Mouse (Mus musculus) thymus, adult 2 months (tissue): ENCODE data around the gene Hoxc12. TPM values are rescaled to one million over a fixed set of nuclear protein-coding genes. Genes with fewer than 3 reads are reported as not detected.

Experiments
- DNase-seq: peaks from one replicate; pipeline ENCODE4 v3.0.0; 2021
- H3K27ac ChIP-seq: fragments of 200-500 bp; 2 replicates; pipeline ENCODE4 v1.5.1; 2012; ENCODE audit warnings: low read length, control low read depth; ENCODE audit not compliant: control insufficient read depth, insufficient read depth
- H3K27me3 ChIP-seq: fragments of 200-500 bp; 2 replicates; pipeline ENCODE4 v1.6.1; 2012; ENCODE audit warnings: mild to moderate bottlenecking, low read length, moderate library complexity, mixed read lengths; ENCODE audit not compliant: control insufficient read depth, insufficient read depth
- H3K36me3 ChIP-seq: fragments of 200-500 bp; 2 replicates; pipeline ENCODE4 v1.6.1; 2012; ENCODE audit warnings: mild to moderate bottlenecking, low read length, moderate library complexity; ENCODE audit not compliant: control insufficient read depth, insufficient read depth
- H3K4me1 ChIP-seq: fragments of 200-500 bp; replicated peaks from 2 replicates; pipeline ENCODE4 v1.6.1; 2012; ENCODE audit warnings: low read length; ENCODE audit not compliant: control insufficient read depth, insufficient read depth
- H3K4me3 ChIP-seq: fragments of 200-500 bp; 2 replicates; pipeline ENCODE4 v1.5.1; 2012; ENCODE audit warnings: mild to moderate bottlenecking, low read length, control low read depth, moderate library complexity; ENCODE audit not compliant: control insufficient read depth, insufficient read depth
- CTCF ChIP-seq: fragments of 200-500 bp; IDR thresholded peaks from 2 replicates; pipeline ENCODE4 v1.5.1; 2012; ENCODE audit warnings: mild to moderate bottlenecking, control low read depth, low read length, moderate library complexity, borderline replicate concordance; ENCODE audit not compliant: control insufficient read depth, poor library complexity, insufficient read depth; ENCODE audit errors: extremely low read depth
- POLR2A ChIP-seq: fragments of 200-500 bp; IDR thresholded peaks from 2 replicates; pipeline ENCODE4 v1.6.1; 2012; ENCODE audit warnings: mild to moderate bottlenecking, low read length, control low read depth, moderate library complexity; ENCODE audit not compliant: control insufficient read depth, poor library complexity, insufficient read depth; ENCODE audit errors: extremely low read depth
- WGBS: fragments of 180-500 bp; shearing (Covaris S2); methylation state at CpG from one replicate; pipeline ENCODE4 v1.1.7; 2018; 5-methylcytosine and 5-hydroxymethylcytosine counted together
- polyA plus RNA-seq: library from polyadenylated mRNA; depleted of rRNA; stranded (reverse); fragments of >200 nt; gene quantifications from 2 replicates; pipeline ENCODE4 v1.2.3, GENCODE M21; 2012

Gene Hoxc12
- polyA plus RNA-seq, 1 experiment: not detected

DNA sequence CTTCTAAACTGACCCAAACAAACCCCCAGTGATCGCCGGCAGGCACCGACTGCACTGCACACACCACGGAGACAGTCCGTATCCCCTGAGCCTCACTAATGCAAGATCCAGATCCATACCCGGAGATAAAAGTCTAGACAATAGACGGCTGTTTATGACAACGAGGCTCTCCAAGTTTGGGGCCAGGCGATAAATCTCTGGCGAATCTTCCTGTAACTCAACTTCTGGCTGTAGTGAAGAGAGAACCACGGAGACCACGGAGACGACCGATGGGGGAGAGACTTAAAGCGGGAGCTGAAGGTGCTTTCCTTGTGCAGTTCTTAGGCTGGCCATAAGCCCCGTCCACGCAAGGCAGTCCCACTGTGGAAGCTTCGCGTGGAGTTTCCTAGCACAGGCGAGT, 13.1 kb downstream of the Hoxc12 start:
- 5% methylated on average over 20 of the region's 20 CpGs for WGBS
- TF ChIP-seq POLR2A (no peak), CTCF (no peak)

DNA sequence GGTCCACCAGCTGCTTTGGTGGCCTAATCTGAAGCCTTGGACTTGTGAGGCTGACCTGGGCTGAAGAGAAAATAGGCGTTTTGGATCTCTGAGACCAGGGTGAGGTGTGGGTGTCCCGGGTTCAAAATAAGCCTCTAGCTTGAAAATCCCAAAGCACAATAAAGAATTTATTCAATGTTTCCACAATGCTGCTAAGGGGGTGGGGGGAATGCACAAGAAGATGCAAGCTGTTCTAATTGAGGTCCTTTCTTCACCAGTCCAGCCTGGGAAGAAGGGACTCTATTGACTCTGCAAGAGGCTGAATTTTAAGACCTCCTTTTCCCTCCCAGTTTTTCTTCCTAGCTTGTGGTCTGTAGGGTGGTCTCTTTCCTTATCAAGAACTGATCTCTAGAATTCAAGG, 14.3 kb downstream of the Hoxc12 start:
- Histone ChIP-seq H3K4me3 (no peak overlapping the region), H3K36me3 (no peaks in the 10 kb centered on the region), H3K27me3 (peaks cover 38% of the 10 kb centered on the region), H3K4me1 (no peaks in the 10 kb centered on the region), H3K27ac (no peak overlapping the region)
- no peak for TF ChIP-seq POLR2A
- 20% methylated on average over 2 of the region's 2 CpGs for WGBS
- DNase-seq: no peak

More for the DNA sequence above, 13.1 kb downstream of the Hoxc12 start:
- DNase-seq: no peak
- Histone ChIP-seq H3K36me3 (no peaks in the 10 kb centered on the region), H3K27me3 (peaks cover 36% of the 10 kb centered on the region), H3K4me3 (no peak overlapping the region), H3K4me1 (no peaks in the 10 kb centered on the region), H3K27ac (no peak overlapping the region)

DNA sequence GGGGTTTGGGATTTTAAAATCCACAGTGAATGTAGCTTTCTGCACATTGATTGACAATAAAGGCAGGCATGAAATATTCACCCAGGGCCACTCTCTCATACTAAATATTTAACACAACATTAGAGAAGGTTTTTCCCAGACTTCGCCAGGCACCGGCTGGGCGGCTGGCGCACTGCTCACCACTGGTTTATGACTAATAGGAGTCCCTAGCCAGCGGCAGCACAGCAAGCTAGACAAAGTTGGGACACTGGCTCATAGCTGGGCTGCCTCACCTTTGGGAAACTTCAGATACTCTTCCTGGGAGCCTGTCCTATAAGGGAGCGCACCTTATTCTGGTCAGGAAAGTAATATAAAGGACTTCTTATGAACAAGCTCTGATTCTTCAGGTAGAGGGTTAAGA, 17.0 kb downstream of the Hoxc12 start:
- DNase-seq: no peak
- Histone ChIP-seq H3K27me3 (peaks cover 48% of the 10 kb centered on the region), H3K36me3 (no peaks in the 10 kb centered on the region), H3K4me3 (no peak overlapping the region), H3K4me1 (no peaks in the 10 kb centered on the region), H3K27ac (no peak overlapping the region)
- TF ChIP-seq POLR2A (no peak), CTCF (no peak)
- 37% methylated on average over 6 of the region's 6 CpGs for WGBS

DNA sequence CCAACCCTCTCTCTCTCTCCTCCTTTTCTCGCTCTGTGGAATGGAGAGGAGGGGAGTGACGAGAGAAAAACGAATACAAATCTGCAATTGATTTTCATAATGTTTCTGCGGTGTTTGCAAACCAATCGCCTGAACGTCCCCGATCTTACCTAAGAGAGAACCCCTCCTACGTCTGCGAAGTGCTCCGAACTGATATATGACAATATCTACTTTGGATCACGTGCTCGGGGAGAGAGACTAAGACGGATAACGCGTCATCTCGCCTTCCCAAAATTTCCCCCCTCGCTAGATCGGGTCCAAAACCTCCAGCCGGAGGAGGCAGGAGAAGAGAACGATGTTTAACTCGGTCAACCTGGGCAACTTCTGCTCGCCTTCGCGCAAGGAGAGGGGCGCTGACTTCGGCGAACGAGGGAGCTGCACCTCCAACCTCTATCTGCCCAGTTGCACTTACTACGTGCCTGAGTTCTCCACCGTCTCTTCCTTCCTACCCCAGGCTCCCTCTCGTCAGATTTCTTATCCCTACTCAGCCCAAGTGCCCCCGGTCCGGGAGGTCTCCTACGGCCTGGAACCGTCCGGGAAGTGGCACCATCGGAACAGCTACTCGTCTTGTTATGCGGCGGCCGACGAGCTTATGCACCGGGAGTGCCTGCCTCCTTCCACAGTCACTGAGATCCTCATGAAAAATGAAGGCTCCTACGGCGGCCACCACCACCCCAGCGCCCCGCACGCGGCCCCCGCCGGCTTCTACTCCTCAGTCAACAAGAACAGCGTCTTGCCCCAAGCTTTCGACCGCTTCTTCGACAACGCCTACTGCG, 17.8 kb downstream of the Hoxc12 start, which contains the start of gene Hoxc11:
Gene Hoxc11 (plus strand): TSS at position 236 of the 815 bp plus-strand sequence.
- 7% methylated on average over 57 of the region's 57 CpGs for WGBS
- H3K27me3 ChIP-seq: peaks cover 45% of the 10 kb centered on the region

DNA sequence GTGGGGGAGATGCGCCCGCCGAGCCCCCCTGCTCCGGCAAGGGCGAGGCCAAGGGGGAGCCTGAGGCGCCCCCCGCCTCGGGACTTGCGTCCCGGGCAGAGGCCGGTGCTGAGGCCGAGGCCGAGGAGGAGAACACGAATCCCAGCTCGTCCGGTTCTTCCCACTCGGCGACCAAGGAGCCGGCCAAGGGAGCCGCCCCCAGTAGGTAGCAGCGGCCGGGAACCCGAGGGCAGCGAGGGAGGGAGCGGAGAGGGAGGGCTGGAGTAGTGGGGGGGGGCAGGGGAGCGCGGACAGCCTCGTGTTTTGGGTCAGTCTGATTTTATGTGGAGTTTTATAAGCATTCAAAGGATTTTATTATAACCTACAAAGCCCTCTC, 18.4 kb downstream of the Hoxc12 start:
- TF ChIP-seq CTCF: no peak
- TF ChIP-seq POLR2A: no peak
- Histone ChIP-seq H3K36me3 (no peaks in the 10 kb centered on the region), H3K4me3 (no peak overlapping the region), H3K4me1 (no peaks in the 10 kb centered on the region), H3K27me3 (peaks cover 43% of the 10 kb centered on the region), H3K27ac (no peak overlapping the region)
- WGBS: 6% methylated on average over 28 of the region's 28 CpGs
- no peak for DNase-seq

More for the DNA sequence above, 17.8 kb downstream of the Hoxc12 start, which contains the start of gene Hoxc11:
- Histone ChIP-seq H3K27ac (no peak within 1 kb of the TSS), H3K4me1 (no peaks in the 10 kb centered on the region), H3K36me3 (no peaks in the 10 kb centered on the region), H3K4me3 (no peak within 1 kb of the TSS)
- DNase-seq: no peak
- TF ChIP-seq CTCF (no peak), POLR2A (no peak)

DNA sequence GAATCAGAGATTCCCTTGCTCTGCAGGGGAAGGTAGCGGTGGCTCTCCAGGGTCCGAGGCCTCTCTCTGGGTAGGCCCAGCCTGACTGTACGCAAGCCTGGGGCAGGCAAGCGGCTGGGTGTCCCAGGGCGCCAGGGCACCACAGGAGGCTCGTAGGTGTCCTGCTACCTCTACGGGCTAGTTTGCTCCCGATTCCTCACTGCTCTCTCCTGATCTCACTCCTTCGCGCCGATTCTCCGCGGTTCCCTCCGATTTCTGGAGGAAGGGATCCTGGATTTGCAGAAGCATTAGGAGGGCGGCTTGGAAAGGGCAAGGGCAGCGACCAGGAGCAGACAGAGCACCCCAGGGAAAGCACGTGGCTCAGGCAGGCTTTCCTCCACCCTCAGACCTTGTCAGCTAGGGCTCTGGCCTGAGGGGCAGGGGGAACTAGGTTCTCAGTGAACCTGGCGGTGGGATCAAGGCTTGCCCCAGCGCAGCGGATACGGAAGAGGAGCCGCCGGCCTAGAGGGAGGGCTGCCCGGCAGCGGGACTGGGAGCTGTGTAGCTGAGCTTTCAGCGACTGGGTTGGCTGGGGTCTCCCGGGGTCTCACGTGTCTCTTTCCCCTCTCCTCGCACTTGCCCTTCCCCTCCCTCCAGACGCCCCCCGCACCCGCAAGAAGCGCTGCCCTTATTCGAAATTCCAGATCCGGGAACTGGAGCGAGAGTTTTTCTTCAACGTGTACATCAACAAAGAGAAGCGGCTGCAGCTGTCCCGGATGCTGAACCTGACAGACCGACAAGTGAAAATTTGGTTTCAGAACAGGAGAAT, 19.5 kb downstream of the Hoxc12 start:
- Histone ChIP-seq H3K36me3 (no peaks in the 10 kb centered on the region), H3K27ac (no peak overlapping the region), H3K4me3 (no peak overlapping the region), H3K27me3 (peaks cover 40% of the 10 kb centered on the region), H3K4me1 (no peaks in the 10 kb centered on the region)
- TF ChIP-seq CTCF (no peak), POLR2A (no peak)
- no peak for DNase-seq
- WGBS: 5% methylated on average over 40 of the region's 40 CpGs
